Mouse (Mus musculus) telencephalon, adult 2 months (tissue): ENCODE data around the gene Iqsec1.
"Not testable (repeated sequence)": the region's sequence is repeated elsewhere in the genome, so short reads cannot be mapped to it uniquely, and the experiment has no call there.

Experiments
- DNase-seq: peaks from one replicate; pipeline ENCODE4 v3.0.0-alpha.2; 2011; ENCODE audit warnings: low read depth, low spot score

Gene Iqsec1

DNA sequence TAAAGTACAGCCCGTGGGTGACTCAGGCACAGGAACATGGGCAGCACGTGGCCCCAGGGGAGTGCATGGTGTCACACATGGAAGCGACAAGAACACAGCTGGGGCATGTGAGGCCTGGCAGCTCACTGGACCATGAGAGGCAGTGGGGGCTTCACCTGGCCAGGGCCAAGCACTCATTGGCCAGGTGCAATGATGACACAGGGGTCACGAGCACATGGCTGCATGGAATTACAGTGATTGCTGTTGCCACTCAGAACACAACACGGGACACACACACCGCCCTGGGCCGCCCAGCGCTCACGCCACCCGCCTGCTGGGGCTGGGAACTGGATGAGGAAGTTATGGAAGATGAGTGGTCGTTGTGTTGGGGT, 327.5 kb downstream of the Iqsec1 start:
- DNase-seq: no peak

DNA sequence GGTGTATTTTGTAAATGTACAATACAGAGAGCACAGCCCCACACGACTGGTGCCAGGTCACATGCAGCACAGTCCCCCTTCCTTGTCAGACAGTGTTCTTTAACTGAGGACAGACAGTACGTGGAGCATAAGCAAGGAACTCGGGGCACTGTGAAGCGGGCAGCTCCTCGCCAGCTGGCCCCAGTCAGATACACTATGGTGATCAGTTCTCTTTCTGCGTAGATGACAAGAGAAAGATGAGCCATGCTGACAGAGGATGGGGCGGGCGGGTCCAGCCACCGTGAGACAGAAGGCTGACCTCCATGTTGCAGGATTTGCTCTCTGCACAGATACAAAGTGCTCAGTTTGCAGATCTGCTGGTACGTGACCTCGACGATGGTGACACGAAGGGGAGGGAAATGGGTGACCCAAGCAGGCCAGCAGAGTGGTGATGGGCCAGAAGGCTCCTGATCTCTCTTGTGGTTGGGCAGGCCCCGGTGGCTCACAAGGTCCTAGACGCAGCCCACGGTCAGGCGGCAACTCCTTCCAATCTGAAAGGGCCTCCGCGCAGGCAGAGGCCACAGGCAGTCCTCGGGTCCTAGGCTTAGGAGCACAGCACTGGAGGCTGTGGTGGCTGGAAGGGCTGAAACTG, 328.0 kb downstream of the Iqsec1 start:
- DNase-seq: no peak

DNA sequence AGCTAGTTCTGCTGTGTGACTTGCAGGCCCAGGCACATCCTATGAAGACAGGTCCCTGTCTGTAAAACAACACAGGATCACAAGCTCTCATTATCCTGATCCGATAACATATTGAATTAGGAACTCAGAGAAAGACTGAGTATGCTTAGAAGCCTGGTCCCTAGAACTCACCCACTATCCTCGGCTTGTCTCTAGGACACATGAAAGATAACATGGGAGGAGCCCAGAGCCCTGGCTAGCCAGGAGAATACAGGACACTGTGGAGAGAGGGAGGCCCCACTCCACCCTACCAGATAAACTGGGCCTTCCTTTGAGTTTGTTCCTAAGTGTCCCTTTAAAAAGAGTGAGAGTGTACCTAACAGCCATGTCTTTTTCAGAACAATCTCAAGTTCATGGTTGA, 328.6 kb downstream of the Iqsec1 start:
- no peak for DNase-seq

DNA sequence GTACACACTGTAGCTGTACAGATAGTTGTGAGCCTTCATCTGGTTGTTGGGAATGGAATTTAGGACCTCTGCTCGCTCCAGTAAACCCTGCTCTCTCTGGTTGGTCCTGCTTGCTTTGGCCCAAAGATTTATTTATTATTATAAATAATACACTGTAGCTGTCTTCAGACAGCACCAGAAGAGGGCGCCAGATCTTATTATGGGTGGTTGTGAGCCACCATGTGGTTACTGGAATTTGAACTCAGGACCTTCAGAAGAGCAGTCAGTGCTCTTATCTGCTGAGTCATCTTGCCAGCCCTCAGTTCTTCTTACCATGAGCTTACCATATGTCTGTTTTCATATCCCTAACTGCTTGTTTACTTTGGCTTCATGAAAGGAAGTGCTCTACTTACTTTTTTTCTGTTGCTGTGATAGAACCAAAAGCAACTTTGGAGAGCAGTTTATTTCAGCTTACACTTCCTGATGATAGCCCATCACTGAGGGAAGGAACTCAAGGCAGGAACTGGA, 332.1 kb downstream of the Iqsec1 start:
- DNase-seq: not testable (repeated sequence)

DNA sequence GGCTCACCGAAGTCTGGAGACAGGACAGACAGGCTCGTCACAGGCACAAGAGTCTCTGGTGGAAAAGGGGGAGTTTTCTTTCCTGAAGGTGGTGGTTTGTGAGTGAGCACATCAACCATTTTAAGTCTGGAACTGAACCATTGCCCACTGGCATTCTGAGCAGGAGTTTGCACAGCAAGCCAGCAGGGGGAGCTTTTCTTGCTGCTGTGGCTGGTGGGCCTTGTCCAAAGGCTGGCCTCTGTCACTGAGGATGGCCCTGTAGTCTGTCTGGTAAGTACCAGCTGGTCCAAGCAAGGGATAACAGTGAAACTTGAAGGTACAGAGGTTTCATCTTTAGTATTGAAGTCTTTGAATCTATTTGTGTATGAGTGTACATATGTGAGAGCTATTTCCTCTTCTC, 334.7 kb downstream of the Iqsec1 start:
- no peak for DNase-seq

DNA sequence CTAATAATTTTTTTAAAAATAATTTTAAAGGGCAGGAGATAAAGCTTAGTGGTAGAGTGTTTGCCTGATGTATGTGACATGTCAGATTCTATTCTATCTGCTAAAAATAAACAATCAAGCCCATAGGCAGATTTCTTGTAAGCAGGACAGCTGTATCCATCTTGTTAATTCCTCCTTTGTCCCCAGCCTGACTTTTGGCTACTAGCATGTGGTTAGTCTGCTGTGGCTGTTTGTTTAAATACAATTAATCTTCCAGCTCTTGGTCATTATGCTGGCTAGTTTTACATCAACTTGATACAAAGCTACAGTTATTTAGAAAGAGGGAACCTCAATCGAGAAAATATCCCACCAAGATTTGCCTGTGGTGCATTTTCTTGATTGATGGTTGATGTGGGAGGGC, 337.9 kb downstream of the Iqsec1 start:
- no peak for DNase-seq

DNA sequence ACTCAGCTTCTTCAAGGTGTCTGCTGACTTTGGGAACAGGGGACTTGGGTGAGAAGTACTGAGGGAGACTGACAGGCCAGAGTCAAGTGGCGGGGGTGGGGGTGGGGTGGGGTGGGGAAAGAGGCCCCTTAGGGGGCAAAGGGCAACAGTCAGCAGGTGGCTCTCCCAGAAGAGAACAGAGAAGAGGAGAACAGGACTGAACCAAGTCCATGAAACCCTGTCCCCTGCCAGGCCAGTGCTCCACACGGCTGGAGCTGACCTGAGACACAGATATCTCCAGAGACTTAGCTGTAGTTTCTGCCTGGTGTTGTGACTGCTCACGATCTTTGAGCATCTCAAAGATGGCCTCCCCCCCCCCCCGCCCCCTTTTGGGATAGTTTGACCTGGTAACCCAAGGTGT, 339.2 kb downstream of the Iqsec1 start:
- no peak for DNase-seq

DNA sequence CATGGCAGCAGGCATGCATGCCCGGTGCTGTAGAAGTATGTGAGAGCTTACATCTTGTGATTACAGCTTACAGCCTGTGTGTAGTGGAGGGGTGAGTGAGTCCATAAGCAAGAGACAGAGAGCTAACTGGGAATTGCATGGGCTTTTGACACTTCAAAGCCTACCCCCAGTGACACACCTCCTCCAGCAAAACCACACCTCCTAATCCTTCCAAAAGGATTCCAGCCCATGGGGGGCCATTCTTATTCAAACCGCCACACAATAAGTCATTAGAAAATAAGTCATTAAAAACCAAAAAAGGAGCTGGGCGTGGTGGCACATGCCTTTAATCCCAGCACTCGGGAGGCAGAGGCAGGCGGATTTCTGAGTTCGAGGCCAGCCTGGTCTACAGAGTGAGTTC, 340.1 kb downstream of the Iqsec1 start:
- no peak for DNase-seq

DNA sequence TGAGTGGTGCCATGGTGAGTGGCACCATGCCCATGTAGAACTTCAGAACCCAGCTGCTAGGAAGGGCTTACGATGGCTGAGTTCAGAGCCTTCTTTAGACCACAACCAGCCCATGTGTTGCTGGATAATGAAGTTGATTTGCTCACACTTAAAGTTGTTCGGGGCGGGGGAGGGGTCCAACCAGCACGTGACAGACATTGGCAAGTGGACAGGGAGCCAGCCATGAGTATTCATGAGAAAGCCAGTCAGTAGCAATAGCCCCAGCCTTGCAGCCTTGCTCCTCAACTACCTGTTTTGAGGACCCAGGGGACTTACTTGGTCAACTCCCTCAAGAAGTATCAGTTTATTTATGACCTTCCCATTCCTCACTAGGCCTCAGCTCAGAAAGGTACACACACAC, 343.5 kb downstream of the Iqsec1 start:
- no peak for DNase-seq

DNA sequence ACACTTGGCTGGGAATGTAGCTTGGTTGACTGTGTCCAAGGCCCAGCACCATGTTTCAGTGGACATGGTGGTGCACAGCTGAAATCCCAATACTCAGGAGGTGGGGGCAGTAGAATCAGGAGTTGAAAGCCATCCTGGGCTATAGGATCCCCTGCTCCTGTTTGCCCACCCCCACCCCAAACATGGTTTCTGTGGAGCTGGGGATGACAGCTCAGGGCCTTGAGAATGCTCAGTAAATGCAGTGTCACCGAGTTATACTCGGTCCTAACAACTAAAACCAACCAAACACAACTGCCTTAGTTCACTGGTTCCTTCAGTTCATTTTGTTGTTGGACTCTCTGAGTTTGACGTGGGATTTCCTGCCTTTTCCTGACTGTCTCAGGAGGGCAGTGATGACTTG, 345.4 kb downstream of the Iqsec1 start:
- DNase-seq: no peak

DNA sequence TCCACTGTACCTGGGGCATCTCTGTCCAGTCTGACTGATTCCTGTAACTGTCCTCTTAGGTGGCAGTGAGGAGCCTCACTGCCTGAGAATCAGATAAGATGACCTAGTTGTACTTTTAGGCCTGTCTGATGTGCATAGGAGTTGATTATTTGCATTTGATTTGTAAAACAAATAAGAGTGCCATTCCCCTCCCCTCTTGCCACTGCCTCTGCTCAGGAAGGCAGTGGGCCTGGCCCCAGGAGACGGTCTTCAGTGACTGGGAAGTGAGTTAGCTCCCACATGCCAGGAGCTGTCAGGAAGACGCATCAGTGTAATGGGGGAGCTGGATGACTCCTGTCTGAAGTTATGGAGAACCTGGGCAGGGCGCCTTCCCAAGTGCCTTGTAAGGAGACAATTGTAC, 352.9 kb downstream of the Iqsec1 start:
- no peak for DNase-seq

DNA sequence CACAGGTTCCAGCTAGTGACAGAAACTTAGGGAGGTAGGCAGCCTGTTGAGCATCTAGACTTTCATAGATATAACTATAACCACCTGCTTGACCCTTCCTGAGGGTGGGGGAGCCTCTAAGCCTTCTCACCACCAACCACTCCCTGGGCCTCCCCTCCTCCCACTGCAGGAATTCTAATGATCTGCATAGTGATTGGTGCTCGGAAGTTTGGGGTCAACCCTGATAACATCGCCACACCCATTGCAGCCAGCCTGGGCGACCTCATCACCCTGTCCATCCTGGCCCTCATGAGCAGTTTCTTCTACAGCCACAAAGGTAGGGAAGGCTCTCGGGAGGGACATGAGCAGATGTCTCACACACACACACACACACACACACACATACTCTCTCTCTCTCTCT, 353.4 kb downstream of the Iqsec1 start:
- DNase-seq: no peak

DNA sequence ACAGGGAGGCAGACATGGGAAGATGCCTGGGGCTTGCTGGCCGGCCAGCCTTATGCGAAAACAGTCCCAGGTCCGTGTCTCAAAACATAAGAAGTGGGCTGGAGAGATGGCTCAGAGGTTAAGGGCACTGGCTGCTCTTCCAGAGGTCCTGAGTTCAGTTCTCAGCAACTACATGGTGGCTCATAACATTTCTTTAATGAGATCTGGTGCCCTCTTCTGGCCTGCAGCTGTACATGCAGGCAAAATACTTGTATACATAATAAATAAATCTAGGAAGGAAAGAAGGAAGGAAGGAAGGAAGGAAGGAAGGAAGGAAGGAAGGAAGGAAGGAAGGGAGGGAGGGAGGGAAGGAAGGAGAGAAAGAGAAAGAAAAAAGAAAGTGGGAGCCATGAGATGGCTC, 356.0 kb downstream of the Iqsec1 start:
- not testable (repeated sequence) for DNase-seq

DNA sequence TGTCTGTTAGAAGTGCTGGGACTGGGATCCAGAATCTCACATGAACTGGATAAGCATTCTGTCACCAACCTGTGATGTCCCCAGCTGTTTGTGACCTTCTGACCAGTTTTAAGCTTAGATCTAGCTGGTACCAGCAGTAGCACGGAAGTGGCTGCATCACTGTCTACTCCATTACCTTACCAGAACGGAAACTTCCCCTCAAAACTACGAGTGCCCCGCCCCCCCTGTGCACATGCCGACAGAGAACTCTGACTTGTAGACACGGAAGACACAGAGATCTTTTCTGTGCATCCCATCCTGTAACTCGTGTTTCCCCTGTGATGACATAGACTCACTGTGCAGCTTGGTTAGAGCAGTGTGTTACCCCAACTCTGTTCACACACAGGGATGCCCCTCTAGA, 358.1 kb downstream of the Iqsec1 start:
- DNase-seq: no peak

DNA sequence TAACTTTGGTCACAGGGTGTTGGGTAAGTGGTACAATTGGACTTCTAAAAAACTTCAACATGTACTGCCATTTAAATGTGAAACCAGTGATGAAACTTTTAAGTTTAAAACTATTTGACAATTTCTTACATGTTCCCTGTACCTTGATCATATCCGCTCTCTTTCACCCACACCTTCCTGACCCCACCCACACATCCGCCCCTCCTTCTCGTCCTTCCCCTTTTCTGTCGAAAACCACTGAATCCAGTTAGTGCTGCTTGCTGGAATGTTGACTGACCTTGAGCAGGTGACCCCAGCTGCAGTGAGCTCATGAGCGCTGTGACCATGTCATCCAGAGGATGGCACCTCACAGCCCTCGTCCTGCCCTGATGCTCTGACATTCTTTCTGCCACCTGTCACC, 359.0 kb downstream of the Iqsec1 start:
- no peak for DNase-seq

DNA sequence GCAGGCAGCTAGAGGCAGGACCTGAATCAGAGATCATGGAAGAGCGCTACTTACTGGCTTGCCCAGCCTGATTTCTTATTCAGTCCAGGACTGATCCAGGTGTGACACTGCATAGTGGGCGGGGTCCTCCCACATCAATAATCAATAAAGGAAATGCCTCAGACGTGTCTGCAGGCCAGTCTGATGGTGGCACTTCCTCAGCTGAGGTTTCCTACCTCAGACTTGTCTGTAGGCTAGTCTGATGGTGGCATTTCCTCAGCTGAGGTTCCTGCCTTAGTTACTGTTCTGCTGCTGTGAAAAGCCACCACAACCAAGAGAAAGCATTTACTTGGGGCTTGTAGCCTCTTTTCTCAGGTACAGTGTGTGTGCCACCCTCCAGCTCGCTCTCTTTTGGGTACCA, 360.9 kb downstream of the Iqsec1 start:
- DNase-seq: no peak

DNA sequence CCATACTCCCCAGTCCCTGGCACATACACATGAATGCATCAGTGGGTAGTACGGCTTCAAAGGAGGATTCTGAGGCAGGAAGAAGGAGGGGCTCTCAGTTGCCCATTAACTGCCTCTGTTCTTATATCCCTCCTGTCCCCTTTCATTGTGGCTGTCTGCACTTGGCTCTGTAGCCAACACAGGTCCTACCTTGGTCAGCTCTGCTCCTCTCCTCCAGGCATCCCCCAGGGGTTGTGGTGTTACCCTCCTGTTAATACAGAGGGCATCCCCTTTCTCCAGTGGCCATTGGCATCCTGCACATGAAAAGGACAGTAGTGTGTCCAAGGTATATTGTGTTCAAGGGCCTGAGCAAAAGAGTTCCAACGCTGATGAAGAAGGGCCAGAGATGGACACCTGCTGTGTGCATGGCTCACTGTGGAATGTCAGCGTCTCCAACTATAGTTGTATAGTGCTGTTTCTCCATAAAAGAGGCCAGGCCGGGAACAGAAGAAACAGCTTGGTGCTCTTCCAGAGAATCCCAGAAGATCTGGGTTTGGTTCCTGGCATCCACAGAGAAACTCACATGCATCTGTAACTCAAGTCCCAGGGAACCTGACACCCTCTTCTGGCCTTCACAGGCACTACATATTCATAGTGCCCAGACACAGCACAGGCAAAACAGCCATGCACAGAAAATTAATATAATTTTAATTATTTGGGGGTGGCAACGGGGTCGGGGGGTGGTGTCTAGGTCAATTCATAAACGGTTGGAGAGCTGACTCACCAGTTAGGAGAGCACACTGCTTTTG, 363.1 kb downstream of the Iqsec1 start:
- no peak for DNase-seq

DNA sequence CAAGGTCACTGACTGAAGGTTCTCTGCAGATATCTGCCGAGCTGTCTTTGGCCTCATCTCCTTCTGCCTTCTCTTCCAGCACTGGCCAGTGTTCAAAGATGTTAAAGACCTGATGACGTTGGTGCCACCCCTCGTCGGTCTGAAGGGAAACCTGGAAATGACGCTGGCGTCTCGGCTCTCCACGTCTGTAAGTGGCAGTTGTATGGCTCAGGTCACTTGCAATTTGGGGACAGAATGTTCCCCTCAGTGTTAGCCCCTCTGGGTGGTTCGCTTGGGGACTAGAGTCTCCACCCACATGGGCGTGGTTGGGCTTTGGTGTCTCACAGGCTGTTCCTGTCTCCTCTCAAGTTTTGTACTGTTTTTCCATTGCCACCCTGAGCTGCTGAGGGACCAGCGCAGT, 363.8 kb downstream of the Iqsec1 start:
- DNase-seq: no peak

DNA sequence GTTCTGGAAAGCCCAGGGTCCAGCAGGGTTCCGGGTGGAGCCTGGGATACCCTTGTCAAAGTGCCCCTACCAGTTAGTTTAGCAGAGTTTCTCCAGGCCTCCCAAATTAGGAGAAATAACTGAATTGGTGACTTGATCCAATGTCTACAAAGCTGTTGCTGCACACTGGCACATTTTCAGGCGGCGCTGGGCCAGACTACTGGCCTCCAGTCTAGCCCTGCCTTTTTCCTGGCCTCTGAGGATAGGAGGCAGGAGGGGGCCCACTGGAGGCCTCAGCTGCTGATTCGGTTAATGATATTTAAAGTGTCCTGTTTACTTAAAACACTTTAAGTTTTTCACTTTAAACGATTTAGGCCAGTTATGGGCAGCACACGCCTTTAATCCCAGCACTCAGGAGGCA, 364.3 kb downstream of the Iqsec1 start:
- DNase-seq: no peak

DNA sequence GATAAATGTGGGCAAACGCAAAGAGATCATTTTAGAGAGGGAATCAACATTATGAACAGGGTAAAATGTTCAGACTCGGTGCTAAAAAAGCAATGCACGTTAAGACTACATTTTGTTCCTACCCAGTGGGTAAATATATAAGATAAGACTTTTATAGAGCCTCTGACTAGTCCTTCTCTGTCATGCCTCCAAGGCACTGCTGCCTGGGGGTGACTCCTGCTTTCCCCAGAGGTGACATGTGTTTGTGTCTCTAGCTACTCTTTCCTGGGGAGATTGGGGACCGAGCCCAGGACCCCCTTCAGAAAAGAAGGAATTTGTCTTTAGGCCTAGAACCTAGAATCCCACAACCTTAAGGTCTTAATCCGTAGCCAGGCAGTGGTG, 365.0 kb downstream of the Iqsec1 start:
- DNase-seq: no peak

DNA sequence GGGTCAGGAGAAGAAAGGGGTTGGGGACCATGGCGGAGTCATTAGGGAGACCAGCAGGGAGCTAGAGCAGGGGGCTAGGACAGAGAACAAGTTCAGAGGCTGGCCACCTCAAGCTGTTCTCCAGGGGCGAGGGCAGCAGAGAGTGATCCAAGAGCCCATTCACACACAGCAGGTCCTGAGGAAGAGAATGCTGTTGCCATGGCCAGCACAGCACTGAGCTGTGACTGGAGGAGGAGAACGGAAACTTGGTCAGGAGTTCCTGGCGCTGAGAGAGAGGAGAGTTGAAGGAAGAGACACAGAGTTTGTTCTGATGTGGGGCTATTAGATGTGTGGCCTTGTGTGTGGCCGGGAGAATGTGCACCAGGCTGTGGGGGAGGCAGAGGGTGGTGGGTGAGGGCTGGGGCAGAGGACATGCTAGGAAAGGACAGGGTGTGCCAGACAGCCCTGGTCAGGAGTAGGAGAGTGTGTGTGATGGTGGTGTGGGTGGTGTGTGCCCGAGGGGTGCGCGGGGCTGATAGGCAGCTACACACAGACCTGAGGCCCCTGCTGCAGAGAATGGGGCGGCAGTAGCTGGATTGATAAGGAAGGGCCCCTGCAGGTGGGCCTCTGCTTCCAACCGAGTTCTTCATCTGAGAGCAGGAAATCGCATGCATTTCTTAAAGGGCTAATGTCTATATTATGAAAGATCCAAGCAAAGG, 365.6 kb downstream of the Iqsec1 start:
- no peak for DNase-seq

DNA sequence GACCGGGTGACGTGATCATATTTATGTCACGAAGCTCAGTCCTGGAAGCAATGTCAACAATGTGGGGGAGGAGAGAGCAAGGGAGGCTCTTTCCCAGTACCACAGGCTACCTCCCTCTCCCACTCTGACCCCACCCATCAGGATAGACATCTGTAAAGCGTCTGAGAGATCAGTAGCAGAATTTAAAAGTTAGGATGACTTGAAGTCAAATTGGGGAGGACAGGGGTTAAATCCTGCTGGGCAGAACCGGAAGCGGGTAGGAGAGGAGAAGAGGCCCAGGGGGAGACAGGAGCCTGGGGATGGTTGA, 366.9 kb downstream of the Iqsec1 start:
- no peak for DNase-seq
